Mouse (Mus musculus): ENCODE measurements around the gene Tfpt.
"Not testable (repeated sequence)": the region's sequence is repeated elsewhere in the genome, so short reads cannot be mapped to it uniquely, and the experiment has no call there.

The Tfpt gene

DNA sequence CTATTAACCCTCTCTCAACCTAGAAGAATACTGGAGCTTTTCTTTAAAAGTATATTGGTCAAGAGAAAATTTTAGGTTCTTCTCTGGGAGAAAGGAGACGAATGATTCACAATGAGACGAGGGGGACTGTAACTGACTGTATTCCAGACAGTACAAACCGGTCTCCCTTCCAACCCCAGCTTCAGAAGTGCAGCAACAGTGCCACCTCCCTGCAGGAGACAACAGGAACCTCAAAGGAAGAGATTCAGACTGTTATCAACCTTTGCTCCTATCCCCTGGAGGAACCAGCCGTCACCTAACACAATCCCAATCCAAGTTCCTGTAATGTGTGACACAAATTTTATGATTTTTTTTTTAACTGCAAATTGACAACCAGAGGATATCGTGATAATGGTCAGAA is 55.5 kb downstream of the Tfpt start:
- DNase-seq (ENCODE audit: low spot score), result no peak

- DNase-seq (ENCODE audit: low spot score), result no peak
Measured at GRCm38 (mm10) chr7:3571847-3572246, 57.9 kb downstream of the Tfpt start.

DNA sequence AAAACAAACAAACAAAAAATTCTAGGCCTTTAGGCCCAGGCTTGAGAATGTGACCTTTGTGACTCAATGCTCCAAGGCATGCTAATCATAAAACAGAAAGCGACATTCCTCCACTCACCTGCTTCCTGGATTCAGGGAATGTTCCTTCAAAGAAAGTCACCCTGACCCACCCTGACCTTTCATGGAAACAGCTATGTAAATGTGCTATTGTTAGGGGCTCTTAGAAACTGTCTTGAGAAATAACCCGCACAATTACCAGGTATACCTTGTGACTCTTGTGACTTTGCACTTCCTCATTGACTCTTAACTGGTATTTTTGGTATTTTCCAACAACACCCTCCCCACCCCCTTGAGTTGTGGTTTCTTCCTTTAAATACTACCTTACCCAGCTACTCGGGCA is 59.1 kb downstream of the Tfpt start:
- not testable (repeated sequence) for DNase-seq (ENCODE audit: low spot score)
